Mouse (Mus musculus): Measurements from ENCODE around the gene Cped1.

Gene Cped1

GRCm38 (mm10) chr6:22078686-22079264 is 93.1 kb downstream of the Cped1 start:
- in situ Hi-C loops (cut with MboI, MseI), result no loop called here

- in situ Hi-C loops (cut with MboI, MseI), result no loop called here
These were observed 100.3 kb downstream of the Cped1 start for GRCm38 (mm10) chr6:22086056-22086455.

- in situ Hi-C loops (cut with MboI, MseI), result no loop called here
These were observed 102.8 kb downstream of the Cped1 start for GRCm38 (mm10) chr6:22088346-22089064.

- in situ Hi-C loops (cut with MboI, MseI), result no loop called here
These were observed 106.1 kb downstream of the Cped1 start for GRCm38 (mm10) chr6:22091773-22092172.

- in situ Hi-C loops (cut with MboI, MseI), result no loop called here
These were observed 108.1 kb downstream of the Cped1 start for GRCm38 (mm10) chr6:22093792-22094191.

- in situ Hi-C loops (cut with MboI, MseI), result no loop called here
These were observed 112.0 kb downstream of the Cped1 start for GRCm38 (mm10) chr6:22097709-22098108.

GRCm38 (mm10) chr6:22099832-22100231 is 114.1 kb downstream of the Cped1 start:
- in situ Hi-C loops (cut with MboI, MseI), result no loop called here

- in situ Hi-C loops (cut with MboI, MseI), result no loop called here
These were observed 116.2 kb downstream of the Cped1 start for GRCm38 (mm10) chr6:22101939-22102338.

- in situ Hi-C loops (cut with MboI, MseI), result no loop called here
These were observed 117.0 kb downstream of the Cped1 start for GRCm38 (mm10) chr6:22102752-22103151.

- in situ Hi-C loops (cut with MboI, MseI), result no loop called here
These were observed 118.0 kb downstream of the Cped1 start for GRCm38 (mm10) chr6:22103713-22104112.

GRCm38 (mm10) chr6:22104211-22104610 is 118.5 kb downstream of the Cped1 start:
- in situ Hi-C loops (cut with MboI, MseI), result no loop called here

- in situ Hi-C loops (cut with MboI, MseI), result loop anchor here (10.0 kb wide), 2 partner anchors 171 to 1021 kb away; partner anchors contain the start of genes Aass and Wnt16
These were observed 128.4 kb downstream of the Cped1 start for GRCm38 (mm10) chr6:22114079-22114478.

- in situ Hi-C loops (cut with MboI, MseI), result loop anchor here (10.0 kb wide), 2 partner anchors 168 to 1018 kb away; partner anchors contain the start of genes Aass and Wnt16
These were observed 131.0 kb downstream of the Cped1 start for GRCm38 (mm10) chr6:22116679-22117078.

- in situ Hi-C loops (cut with MboI, MseI), result loop anchor here (5.0 kb wide), 1 partner anchor 375 kb away; no protein-coding TSS in a partner anchor
These were observed 136.4 kb downstream of the Cped1 start for GRCm38 (mm10) chr6:22122080-22122479.

- in situ Hi-C loops (cut with MboI, MseI), result loop anchor here (5.0 kb wide), 1 partner anchor 375 kb away; no protein-coding TSS in a partner anchor
These were observed 137.0 kb downstream of the Cped1 start for GRCm38 (mm10) chr6:22122693-22123092.

- in situ Hi-C loops (cut with MboI, MseI), result loop anchor here (5.0 kb wide), 1 partner anchor 374 kb away; no protein-coding TSS in a partner anchor
These were observed 137.6 kb downstream of the Cped1 start for GRCm38 (mm10) chr6:22123332-22123731.

GRCm38 (mm10) chr6:22124575-22125330 is 139.0 kb downstream of the Cped1 start:
- in situ Hi-C loops (cut with MboI, MseI), result loop anchor here (5.0 kb wide), 1 partner anchor 373 kb away; no protein-coding TSS in a partner anchor

- in situ Hi-C loops (cut with MboI, MseI), result no loop called here
These were observed 149.4 kb downstream of the Cped1 start for GRCm38 (mm10) chr6:22135038-22135631.

- in situ Hi-C loops (cut with MboI, MseI), result no loop called here
These were observed 151.1 kb downstream of the Cped1 start for GRCm38 (mm10) chr6:22136805-22137204.

- in situ Hi-C loops (cut with MboI, MseI), result no loop called here
These were observed 155.1 kb downstream of the Cped1 start for GRCm38 (mm10) chr6:22140786-22141185.

GRCm38 (mm10) chr6:22147236-22147635 is 161.5 kb downstream of the Cped1 start:
- in situ Hi-C loops (cut with MboI, MseI), result no loop called here

- in situ Hi-C loops (cut with MboI, MseI), result no loop called here
These were observed 162.8 kb downstream of the Cped1 start for GRCm38 (mm10) chr6:22148511-22148910.

Data from T-helper 2 cell (primary cell).